Mouse (Mus musculus): ENCODE measurements around the gene Samd14.

The Samd14 gene

DNA sequence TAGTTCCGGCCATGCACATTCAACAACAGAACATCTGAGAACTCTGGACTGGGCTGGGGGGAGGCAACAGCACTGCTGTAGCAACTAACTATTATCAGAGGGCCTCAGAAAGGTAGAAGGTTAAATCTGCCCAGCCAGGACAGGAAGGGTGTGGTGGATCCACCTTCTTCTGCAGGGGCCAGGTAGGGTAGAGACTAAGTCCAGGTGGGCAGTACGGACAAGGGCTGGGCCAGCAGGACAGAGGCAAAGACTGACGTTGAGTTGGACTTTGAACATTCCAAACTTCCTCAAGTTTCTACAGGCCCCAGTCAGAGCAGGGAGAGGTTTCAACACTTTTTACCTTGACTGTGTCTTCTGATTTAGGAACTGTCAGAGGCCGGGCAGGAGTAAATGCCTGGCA lies 65.0 kb downstream of the Samd14 start:
- DNase-seq (ENCODE audit: low read depth), result no peak

DNA sequence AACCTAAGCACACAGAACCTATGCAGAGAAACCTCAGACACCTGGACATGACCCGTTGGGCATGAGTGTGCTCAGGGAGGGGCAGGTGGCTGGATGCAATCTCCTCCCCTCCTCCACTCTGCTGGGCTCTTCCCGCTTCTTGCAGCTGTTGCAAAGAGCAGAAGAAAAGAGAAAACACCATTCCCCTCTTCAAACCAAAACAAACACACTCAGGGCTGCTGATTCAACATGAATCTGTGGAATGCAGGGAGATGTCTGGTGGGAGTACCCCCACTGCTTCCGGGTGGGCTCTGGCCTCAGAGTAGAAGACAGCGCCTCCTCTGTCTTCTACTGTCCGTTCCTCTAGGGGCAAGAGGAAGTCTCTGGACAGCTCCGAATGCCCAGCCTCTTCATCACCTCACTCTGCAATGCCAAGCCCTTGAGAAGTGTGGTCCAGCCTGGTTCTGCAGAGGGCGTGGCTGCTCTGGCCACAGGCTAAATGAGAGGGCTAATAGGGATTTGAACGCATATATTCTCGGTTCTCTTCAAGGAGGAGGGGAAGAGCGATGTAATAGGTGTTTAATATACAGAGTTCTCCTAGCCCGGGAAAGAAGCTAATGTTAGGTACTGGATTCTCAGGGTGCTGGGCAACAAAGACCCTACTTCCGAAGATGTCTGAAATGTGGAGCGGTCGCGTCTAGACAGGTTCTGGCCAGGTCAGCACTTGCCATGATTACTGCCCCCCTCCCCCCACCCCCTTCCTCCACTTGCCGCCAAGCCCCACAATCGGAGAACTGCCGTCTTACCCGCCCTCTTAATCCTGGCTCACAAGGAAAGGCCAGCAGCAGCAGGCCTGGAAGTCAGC lies 65.7 kb downstream of the Samd14 start:
- no peak for DNase-seq (ENCODE audit: low read depth)
